Mouse (Mus musculus): ENCODE measurements around the gene Pepd. TPM values are rescaled to one million over a fixed set of nuclear protein-coding genes. Genes with fewer than 3 reads are reported as not detected.

The Pepd gene
- polyA plus RNA-seq, 1 experiment from 2014 or later = 68.2 TPM

DNA sequence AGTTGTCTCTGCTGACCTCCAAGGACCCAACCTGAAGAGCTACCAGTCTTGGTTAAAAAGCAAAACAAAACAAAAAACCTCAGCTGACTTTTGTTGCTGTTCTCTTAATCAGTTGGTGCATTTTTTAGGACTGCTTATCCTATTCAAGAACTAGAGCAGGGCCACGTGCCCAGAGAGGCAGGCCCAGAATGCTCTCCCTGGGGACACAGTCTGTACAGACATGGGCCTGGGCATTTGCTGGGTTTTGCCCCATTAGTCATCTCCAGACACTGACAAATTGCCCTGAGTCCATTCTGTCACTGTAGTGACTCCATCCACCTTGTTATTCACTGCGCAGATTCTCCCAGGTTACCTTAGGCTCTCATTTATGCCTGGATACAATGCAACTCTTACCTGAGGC is 103.1 kb downstream of the Pepd start:
- DNase-seq (no peak), ATAC-seq (ENCODE audit: insufficient read depth) (no peak)
- H3K4me3 ChIP-seq (ENCODE audit: low read depth, low read length) = no peak overlapping the region
- TF ChIP-seq CTCF (IDR thresholded peaks at IDR 0.05; ENCODE audit: low read depth) = no peak
- no peaks in the 10 kb centered on the region for H3K27me3 ChIP-seq (ENCODE audit: insufficient read depth, low read length)
- no peaks in the 10 kb centered on the region for H3K4me1 ChIP-seq (ENCODE audit: insufficient read depth)
- H3K4me2 ChIP-seq = no peak overlapping the region
- H3K27ac ChIP-seq (ENCODE audit: low read depth) = no peak overlapping the region
- 76% methylated on average over 2 of the region's 2 CpGs for WGBS
- no peak overlapping the region for H3K9ac ChIP-seq
- no peaks in the 10 kb centered on the region for H3K9me3 ChIP-seq (ENCODE audit: low read depth, low read length)
- H3K36me3 ChIP-seq (ENCODE audit: insufficient read depth) = no peaks in the 10 kb centered on the region

DNA sequence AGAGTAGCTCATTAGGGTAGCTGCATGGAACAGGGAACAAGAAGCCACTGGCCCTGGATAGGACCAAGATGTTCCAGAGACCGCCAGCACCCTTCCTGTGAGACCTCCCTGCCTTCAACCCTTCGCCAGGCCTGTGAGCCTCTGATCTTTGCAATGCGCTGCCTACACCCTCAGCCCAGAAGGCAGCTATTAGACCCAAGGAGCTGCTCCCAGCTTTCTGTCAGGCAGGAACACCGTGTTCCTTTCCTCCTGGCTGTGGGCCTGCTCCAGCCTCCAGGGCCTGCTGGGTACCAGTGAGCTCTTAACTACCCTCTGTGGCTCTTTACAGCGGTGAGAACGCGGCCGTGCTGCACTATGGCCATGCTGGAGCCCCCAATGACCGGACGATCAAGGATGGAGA is 109.2 kb downstream of the Pepd start:
- DNase-seq = no peak
- Histone ChIP-seq H3K4me2 (no peak overlapping the region), H3K9me3 (ENCODE audit: low read depth, low read length) (no peaks in the 10 kb centered on the region), H3K9ac (no peak overlapping the region), H3K27ac (ENCODE audit: low read depth) (no peak overlapping the region), H3K4me3 (ENCODE audit: low read depth, low read length) (no peak overlapping the region), H3K36me3 (ENCODE audit: insufficient read depth) (peaks cover 7% of the 10 kb centered on the region; the same call in 1 of the 2 replicates), H3K4me1 (ENCODE audit: insufficient read depth) (no peaks in the 10 kb centered on the region), H3K27me3 (ENCODE audit: insufficient read depth, low read length) (no peaks in the 10 kb centered on the region)
- ATAC-seq (ENCODE audit: insufficient read depth) = no peak
- WGBS = 84% methylated on average over 10 of the region's 10 CpGs
- no peak for TF ChIP-seq CTCF (IDR thresholded peaks at IDR 0.05; ENCODE audit: low read depth)

GRCm38 (mm10) chr7:35023251-35023650 is 111.1 kb downstream of the Pepd start:
- no peak for ATAC-seq (ENCODE audit: insufficient read depth)
- no peaks in the 10 kb centered on the region for H3K9me3 ChIP-seq (ENCODE audit: low read depth, low read length)
- 74% methylated on average over 4 of the region's 4 CpGs for WGBS

GRCm38 (mm10) chr7:35024426-35024825 is 112.2 kb downstream of the Pepd start:
- DNase-seq (no peak), ATAC-seq (ENCODE audit: insufficient read depth) (no peak)
- no peak for TF ChIP-seq CTCF (IDR thresholded peaks at IDR 0.05; ENCODE audit: low read depth)
- H3K4me2 ChIP-seq = no peak overlapping the region
- no peak overlapping the region for H3K27ac ChIP-seq (ENCODE audit: low read depth)
- no peaks in the 10 kb centered on the region for H3K27me3 ChIP-seq (ENCODE audit: insufficient read depth, low read length)
- no peak overlapping the region for H3K9ac ChIP-seq
- H3K36me3 ChIP-seq (ENCODE audit: insufficient read depth) = peaks cover 7% of the 10 kb centered on the region; the same call in 1 of the 2 replicates
- no peaks in the 10 kb centered on the region for H3K4me1 ChIP-seq (ENCODE audit: insufficient read depth)
- WGBS = 69% methylated on average over 1 of the region's 1 CpGs
- H3K4me3 ChIP-seq (ENCODE audit: low read depth, low read length) = no peak overlapping the region
- no peaks in the 10 kb centered on the region for H3K9me3 ChIP-seq (ENCODE audit: low read depth, low read length)

More at GRCm38 (mm10) chr7:35023251-35023650, 111.1 kb downstream of the Pepd start:
- no peak overlapping the region for H3K9ac ChIP-seq
- H3K4me2 ChIP-seq = no peak overlapping the region
- TF ChIP-seq CTCF (IDR thresholded peaks at IDR 0.05; ENCODE audit: low read depth) = no peak
- DNase-seq = no peak
- no peaks in the 10 kb centered on the region for H3K4me1 ChIP-seq (ENCODE audit: insufficient read depth)
- H3K27ac ChIP-seq (ENCODE audit: low read depth) = no peak overlapping the region
- no peak overlapping the region for H3K4me3 ChIP-seq (ENCODE audit: low read depth, low read length)
- no peaks in the 10 kb centered on the region for H3K27me3 ChIP-seq (ENCODE audit: insufficient read depth, low read length)
- peaks cover 7% of the 10 kb centered on the region; the same call in 1 of the 2 replicates for H3K36me3 ChIP-seq (ENCODE audit: insufficient read depth)

DNA sequence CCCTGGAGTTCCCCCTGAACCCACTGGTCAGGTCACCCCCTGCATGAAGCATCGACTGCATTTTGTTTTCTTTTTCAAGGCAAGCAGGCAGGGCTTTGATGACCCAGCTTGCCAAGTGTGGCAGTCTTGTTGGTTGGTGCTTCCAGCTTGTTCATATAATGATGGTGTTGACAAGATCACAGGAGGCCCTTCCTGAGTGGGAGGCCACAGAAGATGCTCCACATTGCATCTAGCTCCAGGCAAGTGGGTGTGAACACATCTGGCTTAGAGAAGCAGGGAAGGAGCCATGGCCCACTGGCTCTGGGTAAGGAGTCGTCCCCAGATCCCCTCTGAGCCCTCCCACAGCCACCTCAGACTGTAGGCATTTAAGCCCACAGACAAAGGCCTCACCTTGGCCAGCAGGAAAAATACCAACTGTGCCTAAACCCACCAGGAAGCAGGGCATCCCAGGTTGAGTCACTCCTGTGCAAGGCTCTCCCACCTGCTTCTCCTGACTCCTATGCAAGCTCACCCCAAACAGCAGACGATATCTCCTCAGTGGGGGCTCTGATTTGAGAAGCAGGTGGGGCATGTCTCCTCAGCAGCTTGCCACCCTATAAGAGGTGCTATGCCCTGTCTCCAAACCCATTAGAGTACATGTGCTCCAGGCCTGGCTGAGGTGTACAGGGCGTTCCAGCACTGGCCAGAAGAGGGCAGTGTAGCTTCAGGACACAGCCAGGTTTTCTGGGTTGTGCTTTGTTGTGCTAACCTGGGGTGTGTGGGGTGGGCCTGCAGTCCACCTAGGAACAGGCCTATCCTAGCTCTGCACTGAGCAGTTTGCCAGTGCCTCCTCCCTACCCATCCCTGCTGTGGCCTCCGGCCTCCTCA is 113.5 kb downstream of the Pepd start:
- H3K36me3 ChIP-seq (ENCODE audit: insufficient read depth) = peaks cover 7% of the 10 kb centered on the region; the same call in 1 of the 2 replicates
- DNase-seq = peak; percentile 86
- ATAC-seq (ENCODE audit: insufficient read depth) = peak; percentile 73
- no peaks in the 10 kb centered on the region for H3K27me3 ChIP-seq (ENCODE audit: insufficient read depth, low read length)
- no peaks in the 10 kb centered on the region for H3K9me3 ChIP-seq (ENCODE audit: low read depth, low read length)
- peak; percentile 97 for TF ChIP-seq CTCF (IDR thresholded peaks at IDR 0.05; ENCODE audit: low read depth)
- H3K27ac ChIP-seq (ENCODE audit: low read depth) = no peak overlapping the region
- no peak overlapping the region for H3K4me2 ChIP-seq
- no peaks in the 10 kb centered on the region for H3K4me1 ChIP-seq (ENCODE audit: insufficient read depth)
- WGBS = 37% methylated on average over 5 of the region's 5 CpGs
- H3K9ac ChIP-seq = no peak overlapping the region
- H3K4me3 ChIP-seq (ENCODE audit: low read depth, low read length) = no peak overlapping the region

GRCm38 (mm10) chr7:35026276-35026630 is 114.1 kb downstream of the Pepd start:
- no peak overlapping the region for H3K9ac ChIP-seq
- H3K4me1 ChIP-seq (ENCODE audit: insufficient read depth) = no peaks in the 10 kb centered on the region
- WGBS = 84% methylated on average over 4 of the region's 4 CpGs
- H3K4me2 ChIP-seq = no peak overlapping the region
- no peaks in the 10 kb centered on the region for H3K9me3 ChIP-seq (ENCODE audit: low read depth, low read length)
- no peak for TF ChIP-seq CTCF (IDR thresholded peaks at IDR 0.05; ENCODE audit: low read depth)
- no peaks in the 10 kb centered on the region for H3K27me3 ChIP-seq (ENCODE audit: insufficient read depth, low read length)
- ATAC-seq (ENCODE audit: insufficient read depth) (no peak), DNase-seq (no peak)
- no peak overlapping the region for H3K27ac ChIP-seq (ENCODE audit: low read depth)
- no peak overlapping the region for H3K4me3 ChIP-seq (ENCODE audit: low read depth, low read length)
- H3K36me3 ChIP-seq (ENCODE audit: insufficient read depth) = peaks cover 9% of the 10 kb centered on the region; the same call in 1 of the 2 replicates

- peak; percentile 83 for DNase-seq
- Histone ChIP-seq H3K4me3 (ENCODE audit: low read depth, low read length) (no peak overlapping the region), H3K36me3 (ENCODE audit: insufficient read depth) (peaks cover 5% of the 10 kb centered on the region; the same call in 1 of the 2 replicates), H3K4me2 (no peak overlapping the region), H3K27ac (ENCODE audit: low read depth) (no peak overlapping the region), H3K9ac (no peak overlapping the region), H3K27me3 (ENCODE audit: insufficient read depth, low read length) (no peaks in the 10 kb centered on the region), H3K9me3 (ENCODE audit: low read depth, low read length) (no peaks in the 10 kb centered on the region), H3K4me1 (ENCODE audit: insufficient read depth) (no peaks in the 10 kb centered on the region)
- no peak for ATAC-seq (ENCODE audit: insufficient read depth)
- TF ChIP-seq CTCF (IDR thresholded peaks at IDR 0.05; ENCODE audit: low read depth) = peak; percentile 71
- 74% methylated on average over 3 of the region's 3 CpGs for WGBS
Measured at GRCm38 (mm10) chr7:35026838-35027291, 114.7 kb downstream of the Pepd start.
